Mouse (Mus musculus) stomach, postnatal 0 days (tissue): Measurements from ENCODE around the gene Hsd17b13.

Experiments
- CTCF ChIP-seq: IDR thresholded peaks from 2 replicates; pipeline ENCODE4 v1.5.1; 2016; ENCODE audit warnings: antibody characterized with exemption, low read depth, mild to moderate bottlenecking, moderate library complexity
- EP300 ChIP-seq: optimal IDR thresholded peaks from 2 replicates; pipeline ENCODE3; 2016; ENCODE audit warnings: antibody characterized with exemption

DNA sequence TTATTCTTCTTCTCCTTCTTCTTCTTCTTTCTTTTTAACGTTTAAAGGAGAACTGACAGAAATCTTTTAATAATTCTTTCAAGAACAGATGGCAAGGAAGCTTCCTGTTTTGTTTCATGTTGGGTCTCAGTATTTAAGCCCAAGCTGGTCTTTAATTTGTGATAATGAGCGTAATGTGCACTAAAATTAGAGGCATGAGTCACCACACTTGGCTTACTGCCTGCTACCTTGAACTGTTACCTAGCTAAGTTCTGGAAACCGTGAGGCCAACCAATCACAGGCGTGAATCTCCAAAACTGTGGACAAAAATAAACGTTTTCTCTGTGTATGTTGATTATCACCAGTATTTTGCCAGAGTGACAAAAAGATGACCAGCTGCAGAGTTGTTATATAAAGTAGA, 21.5 kb upstream of the Hsd17b13 start:
- TF ChIP-seq CTCF (no peak), EP300 (no peak)
